Mouse (Mus musculus): ENCODE results near the gene Trim62.

The Trim62 gene

GRCm38 (mm10) chr4:128886571-128886970 is 3.2 kb downstream of the Trim62 start:
- DNase-seq, result no peak

GRCm38 (mm10) chr4:128887026-128887425 is 3.6 kb downstream of the Trim62 start:
- no peak for DNase-seq

GRCm38 (mm10) chr4:128887641-128888091 is 4.3 kb downstream of the Trim62 start:
- no peak for DNase-seq

- no peak for DNase-seq
Measured at GRCm38 (mm10) chr4:128888436-128888990, 5.1 kb downstream of the Trim62 start.

- DNase-seq, result no peak
Measured at GRCm38 (mm10) chr4:128889752-128890630, 6.6 kb downstream of the Trim62 start.

- DNase-seq, result peak in 1 of 2 experiments; percentile 16
Measured at GRCm38 (mm10) chr4:128891157-128891556, 7.8 kb downstream of the Trim62 start.

- DNase-seq, result no peak
Measured at GRCm38 (mm10) chr4:128891746-128892145, 8.4 kb downstream of the Trim62 start.

GRCm38 (mm10) chr4:128892188-128892587 is 8.8 kb downstream of the Trim62 start:
- DNase-seq, result no peak

- no peak for DNase-seq
Measured at GRCm38 (mm10) chr4:128894112-128894511, 10.7 kb downstream of the Trim62 start.

GRCm38 (mm10) chr4:128895841-128896240 is 12.5 kb downstream of the Trim62 start:
- no peak for DNase-seq

- DNase-seq, result no peak
Measured at GRCm38 (mm10) chr4:128896667-128897066, 13.3 kb downstream of the Trim62 start.

GRCm38 (mm10) chr4:128897911-128898421 is 14.6 kb downstream of the Trim62 start:
- DNase-seq, result no peak

GRCm38 (mm10) chr4:128899332-128899731 is 16.0 kb downstream of the Trim62 start:
- DNase-seq, result peak in 1 of 2 experiments; percentile 13

- no peak for DNase-seq
Measured at GRCm38 (mm10) chr4:128900484-128900883, 17.1 kb downstream of the Trim62 start.

- DNase-seq, result no peak
Measured at GRCm38 (mm10) chr4:128902390-128902789, 19.0 kb downstream of the Trim62 start.

GRCm38 (mm10) chr4:128904035-128904800 is 20.8 kb downstream of the Trim62 start:
- DNase-seq, result no peak

GRCm38 (mm10) chr4:128905251-128905650 is 21.9 kb downstream of the Trim62 start:
- no peak for DNase-seq

- DNase-seq, result no peak
Measured at GRCm38 (mm10) chr4:128906757-128907156, 23.4 kb downstream of the Trim62 start.

GRCm38 (mm10) chr4:128907238-128907968 is 24.0 kb downstream of the Trim62 start:
- no peak for DNase-seq

- DNase-seq, result peak in 1 of 2 experiments; percentile 24
Measured at GRCm38 (mm10) chr4:128908586-128909377, 25.4 kb downstream of the Trim62 start.

GRCm38 (mm10) chr4:128909378-128909831 is 26.0 kb downstream of the Trim62 start:
- no peak for DNase-seq
